Mouse (Mus musculus) embryonic facial prominence, embryonic 15.5 days (tissue): ENCODE measurements around the gene Ndufab1. TPM values are rescaled to one million over a fixed set of nuclear protein-coding genes. Genes with fewer than 3 reads are reported as not detected.
"Not testable (repeated sequence)": the region's sequence is repeated elsewhere in the genome, so short reads cannot be mapped to it uniquely, and the experiment has no call there.

ENCODE experiments used
- ATAC-seq: fragments of 200-750 bp; cut with Nextera tagmentation; 2 replicates; pipeline ENCODE4 v1.8.0; 2017; ENCODE audit warnings: low read depth, moderate TSS enrichment; ENCODE audit not compliant: insufficient number of reproducible peaks, low FRiP score, low TSS enrichment
- H3K27ac ChIP-seq: fragments of 300-500 bp; sonication (generic); replicated peaks from 2 replicates; pipeline ENCODE4 v1.5.1; 2015; ENCODE audit warnings: mild to moderate bottlenecking, inconsistent platforms
- H3K27me3 ChIP-seq: fragments of 300-500 bp; sonication (generic); 2 replicates; pipeline ENCODE4 v1.6.1; 2015; ENCODE audit warnings: inconsistent platforms
- H3K36me3 ChIP-seq: fragments of 300-500 bp; sonication (generic); 2 replicates; pipeline ENCODE4 v1.6.1; 2015; ENCODE audit warnings: mild to moderate bottlenecking, inconsistent platforms
- H3K4me1 ChIP-seq: fragments of 300-500 bp; sonication (generic); 2 replicates; pipeline ENCODE4 v1.6.1; 2015; ENCODE audit warnings: inconsistent platforms
- H3K4me2 ChIP-seq: fragments of 300-500 bp; sonication (generic); replicated peaks from 2 replicates; pipeline ENCODE4 v1.6.1; 2015; ENCODE audit warnings: mild to moderate bottlenecking, inconsistent platforms
- H3K4me3 ChIP-seq: fragments of 300-500 bp; sonication (generic); replicated peaks from 2 replicates; pipeline ENCODE4 v1.5.1; 2015; ENCODE audit warnings: mild to moderate bottlenecking, inconsistent platforms
- H3K9ac ChIP-seq: fragments of 300-500 bp; sonication (generic); 2 replicates; pipeline ENCODE4 v1.6.1; 2015; ENCODE audit warnings: inconsistent platforms
- H3K9me3 ChIP-seq: fragments of 300-500 bp; sonication (generic); replicated peaks from 2 replicates; pipeline ENCODE4 v1.6.1; 2016; ENCODE audit warnings: inconsistent platforms
- whole genome bisulfite sequencing: fragments of 180-500 bp; shearing (Covaris S2); methylation state at CpG from one replicate; pipeline ENCODE4 v1.1.7; 2015; 5-methylcytosine and 5-hydroxymethylcytosine counted together
- polyA plus RNA-seq: library from polyadenylated mRNA; unstranded; fragments of >200 nt; fragmentation: Nextera tagmentation; extraction: Ambion mirVana; gene quantifications from 2 replicates; pipeline ENCODE4 v1.2.1, GENCODE M21; 2015

The Ndufab1 gene
- polyA plus RNA-seq, 1 experiment from 2014 or later: 559 TPM

GRCm38 (mm10) chr7:122108206-122108605, 6.5 kb upstream of the Ndufab1 start:
- no peaks in the 10 kb centered on the region for H3K9me3 ChIP-seq
- WGBS: 94% methylated on average over 6 of the region's 6 CpGs
- ATAC-seq: no peak
- H3K9ac ChIP-seq: no peak overlapping the region
- H3K27me3 ChIP-seq: no peaks in the 10 kb centered on the region
- H3K4me1 ChIP-seq: no peaks in the 10 kb centered on the region
- H3K4me2 ChIP-seq: no peak overlapping the region
- peaks cover 21% of the 10 kb centered on the region; the same call in 1 of the 2 replicates for H3K36me3 ChIP-seq
- H3K27ac ChIP-seq: no peak overlapping the region
- H3K4me3 ChIP-seq: no peak overlapping the region

GRCm38 (mm10) chr7:122101014-122101746, 506 bp downstream of the Ndufab1 start:
- Histone ChIP-seq H3K4me1 (peaks cover 19% of the 10 kb centered on the region), H3K9ac (peak overlapping the region; percentile 81), H3K4me3 (peak overlapping the region; percentile 70), H3K4me2 (peak overlapping the region; percentile 81), H3K36me3 (peaks cover 21% of the 10 kb centered on the region)
- WGBS: 6% methylated on average over 25 of the region's 28 CpGs
- H3K27ac ChIP-seq, H3K27me3 ChIP-seq, H3K9me3 ChIP-seq: not testable (repeated sequence)
- peak; percentile 74 for ATAC-seq

- Histone ChIP-seq H3K4me1 (peaks cover 19% of the 10 kb centered on the region), H3K9ac (no peak overlapping the region), H3K4me2 (no peak overlapping the region), H3K27me3 (no peaks in the 10 kb centered on the region), H3K9me3 (no peaks in the 10 kb centered on the region), H3K27ac (no peak overlapping the region), H3K36me3 (peaks cover 40% of the 10 kb centered on the region), H3K4me3 (no peak overlapping the region)
- ATAC-seq: no peak
- 54% methylated on average over 4 of the region's 4 CpGs for WGBS
These were observed 2.5 kb downstream of the Ndufab1 start for GRCm38 (mm10) chr7:122099222-122099621.

- no peaks in the 10 kb centered on the region for H3K27me3 ChIP-seq
- H3K4me1 ChIP-seq: peaks cover 19% of the 10 kb centered on the region
- 87% methylated on average over 3 of the region's 3 CpGs for WGBS
- H3K36me3 ChIP-seq: peaks cover 51% of the 10 kb centered on the region
- no peak overlapping the region for H3K4me2 ChIP-seq
- H3K9ac ChIP-seq: no peak overlapping the region
- H3K9me3 ChIP-seq: no peaks in the 10 kb centered on the region
- no peak overlapping the region for H3K4me3 ChIP-seq
- no peak overlapping the region for H3K27ac ChIP-seq
- no peak for ATAC-seq
These were observed 3.7 kb downstream of the Ndufab1 start for GRCm38 (mm10) chr7:122098009-122098408.

GRCm38 (mm10) chr7:122094564-122095330, 6.9 kb downstream of the Ndufab1 start:
- peaks cover 6% of the 10 kb centered on the region; the same call in 1 of the 2 replicates for H3K4me1 ChIP-seq
- 88% methylated on average over 2 of the region's 2 CpGs for WGBS

GRCm38 (mm10) chr7:122087195-122087982, 14.3 kb downstream of the Ndufab1 start:
- Histone ChIP-seq H3K9ac (no peak overlapping the region), H3K27me3 (no peaks in the 10 kb centered on the region), H3K9me3 (no peaks in the 10 kb centered on the region), H3K4me3 (no peak overlapping the region), H3K4me1 (no peaks in the 10 kb centered on the region), H3K36me3 (peaks cover 75% of the 10 kb centered on the region), H3K27ac (no peak overlapping the region), H3K4me2 (no peak overlapping the region)
- 88% methylated on average over 11 of the region's 11 CpGs for WGBS
- no peak for ATAC-seq

More at GRCm38 (mm10) chr7:122094564-122095330, 6.9 kb downstream of the Ndufab1 start:
- Histone ChIP-seq H3K9ac (no peak overlapping the region), H3K36me3 (peaks cover 80% of the 10 kb centered on the region), H3K9me3 (no peaks in the 10 kb centered on the region), H3K4me2 (no peak overlapping the region), H3K27me3 (no peaks in the 10 kb centered on the region), H3K27ac (no peak overlapping the region), H3K4me3 (no peak overlapping the region)
- ATAC-seq: no peak

- H3K4me2 ChIP-seq: no peak overlapping the region
- no peak overlapping the region for H3K27ac ChIP-seq
- H3K9me3 ChIP-seq: no peaks in the 10 kb centered on the region
- no peak overlapping the region for H3K4me3 ChIP-seq
- WGBS: 85% methylated on average over 1 of the region's 1 CpGs
- no peak overlapping the region for H3K9ac ChIP-seq
- no peaks in the 10 kb centered on the region for H3K4me1 ChIP-seq
- H3K27me3 ChIP-seq: no peaks in the 10 kb centered on the region
- peaks cover 73% of the 10 kb centered on the region for H3K36me3 ChIP-seq
- no peak for ATAC-seq
These were observed 20.6 kb downstream of the Ndufab1 start for GRCm38 (mm10) chr7:122081071-122081470.

GRCm38 (mm10) chr7:122079798-122080554, 21.7 kb downstream of the Ndufab1 start:
- no peak overlapping the region for H3K9ac ChIP-seq
- no peak for ATAC-seq
- no peaks in the 10 kb centered on the region for H3K9me3 ChIP-seq
- 82% methylated on average over 8 of the region's 8 CpGs for WGBS
- no peaks in the 10 kb centered on the region for H3K27me3 ChIP-seq
- H3K27ac ChIP-seq: no peak overlapping the region
- H3K4me1 ChIP-seq: no peaks in the 10 kb centered on the region
- peaks cover 76% of the 10 kb centered on the region for H3K36me3 ChIP-seq
- no peak overlapping the region for H3K4me2 ChIP-seq
- H3K4me3 ChIP-seq: no peak overlapping the region

GRCm38 (mm10) chr7:122074374-122074773, 27.3 kb downstream of the Ndufab1 start:
- Histone ChIP-seq H3K4me2 (no peak overlapping the region), H3K9me3 (no peaks in the 10 kb centered on the region), H3K4me3 (no peak overlapping the region), H3K27me3 (no peaks in the 10 kb centered on the region), H3K27ac (no peak overlapping the region), H3K9ac (no peak overlapping the region), H3K4me1 (peaks cover 4% of the 10 kb centered on the region), H3K36me3 (peaks cover 89% of the 10 kb centered on the region)
- ATAC-seq: no peak
- WGBS: 81% methylated on average over 3 of the region's 3 CpGs

- Histone ChIP-seq H3K9ac (peak overlapping the region; percentile 99), H3K4me1 (peaks cover 29% of the 10 kb centered on the region), H3K9me3 (no peaks in the 10 kb centered on the region), H3K27ac (peak overlapping the region; percentile 97), H3K4me3 (peak overlapping the region; percentile 100), H3K27me3 (no peaks in the 10 kb centered on the region), H3K36me3 (peaks cover 38% of the 10 kb centered on the region), H3K4me2 (peak overlapping the region; percentile 79)
- WGBS: 1% methylated on average over 58 of the region's 58 CpGs
- ATAC-seq: peak; percentile 13; the same call in 1 of the 2 replicates
These were observed 33.9 kb downstream of the Ndufab1 start for GRCm38 (mm10) chr7:122067517-122068381.
